Mouse (Mus musculus) left cerebral cortex, adult 2 months (tissue): Measurements from ENCODE around the gene Arhgap35. TPM values are rescaled to one million over a fixed set of nuclear protein-coding genes. Genes with fewer than 3 reads are reported as not detected.
A peak's percentile ranks its signal among the peaks of the same experiment; 100 is the strongest.
"Not testable (repeated sequence)": the region's sequence is repeated elsewhere in the genome, so short reads cannot be mapped to it uniquely, and the experiment has no call there.

Experiments
- DNase-seq, 2 experiments: peaks; one replicate each; pipeline ENCODE4 v3.0.0; 2021 to 2022; ENCODE audit warnings: low spot score in 2 of 2, mixed read lengths in 1 of 2; ENCODE audit errors: extremely low spot score in 1 of 2
- H3K27ac ChIP-seq: fragments of 200-600 bp; 2 replicates; pipeline ENCODE4 v1.8.1; 2022
- H3K4me3 ChIP-seq: fragments of 200-600 bp; 2 replicates; pipeline ENCODE4 v1.8.1; 2022
- CTCF ChIP-seq: fragments of 200-600 bp; IDR thresholded peaks from 2 replicates; pipeline ENCODE4 v1.8.1; 2022; ENCODE audit warnings: antibody characterized with exemption, mild to moderate bottlenecking, moderate library complexity
- intact Hi-C: fragments of 180-260 bp; cut with DNase I; formaldehyde crosslinking; loops from one replicate; pipeline ENCODE4 v1.15.1; 2025
- total RNA-seq, 2 experiments: library from RNA; stranded (reverse); gene quantifications; 2 replicates each; pipeline ENCODE4 v1.2.3; 2021

Arhgap35 gene
- total RNA-seq, 2 experiments from 2014 or later: 138 to 140 TPM

DNA sequence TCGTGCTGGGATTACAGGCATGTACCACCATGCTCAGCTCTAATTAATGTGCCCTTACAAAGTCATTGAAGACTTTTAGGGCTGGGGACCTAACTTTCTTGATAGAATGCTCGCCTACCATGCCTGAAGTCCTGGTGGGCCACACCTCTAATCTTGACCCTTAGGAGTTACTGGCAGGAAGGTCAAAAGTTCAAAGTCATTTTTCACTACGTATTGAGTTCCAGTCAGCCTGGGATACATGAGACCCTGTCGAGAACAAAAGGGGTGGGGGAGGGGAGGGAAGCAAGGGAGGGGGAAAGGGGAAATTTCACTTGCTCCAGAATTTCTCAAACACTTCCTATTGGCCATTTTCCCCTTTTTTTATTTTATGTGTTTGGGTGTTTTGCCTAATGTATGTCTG, 8.3 kb upstream of the Arhgap35 start:
- H3K4me3 ChIP-seq: no peak overlapping the region
- no peak overlapping the region for H3K27ac ChIP-seq
- no peak for TF ChIP-seq CTCF
- intact Hi-C loops: no loop called here
- no peak for DNase-seq

DNA sequence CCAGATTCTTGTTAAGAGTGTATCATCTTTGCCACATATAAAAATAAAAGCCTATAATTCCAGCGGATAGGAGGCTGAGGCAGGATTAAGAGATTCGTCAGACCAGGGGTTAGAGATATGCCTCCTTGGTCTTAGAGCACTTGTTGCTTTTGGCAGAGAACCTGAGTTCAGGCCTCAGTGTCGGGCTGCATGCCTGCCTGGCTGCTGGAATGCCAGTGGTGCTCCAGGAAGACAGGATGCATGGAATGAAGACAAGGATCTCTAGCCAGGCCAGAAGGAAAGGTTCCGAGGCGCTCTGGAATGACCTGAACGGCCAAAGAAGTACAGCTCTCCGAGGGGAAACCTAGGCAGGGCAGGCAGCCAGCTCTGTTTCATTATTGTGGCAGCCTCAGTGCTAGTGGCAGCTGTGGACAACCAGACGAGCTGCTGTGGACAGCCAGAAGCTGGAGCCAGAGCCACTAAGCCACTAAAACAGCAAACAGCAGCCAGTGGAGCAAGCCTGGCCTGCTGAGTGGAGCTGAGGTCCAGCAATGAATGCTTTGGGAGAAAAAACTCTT, 6.4 kb upstream of the Arhgap35 start:
- intact Hi-C loops: no loop called here
- no peak for DNase-seq
- H3K4me3 ChIP-seq: no peak overlapping the region
- no peak for TF ChIP-seq CTCF
- no peak overlapping the region for H3K27ac ChIP-seq

DNA sequence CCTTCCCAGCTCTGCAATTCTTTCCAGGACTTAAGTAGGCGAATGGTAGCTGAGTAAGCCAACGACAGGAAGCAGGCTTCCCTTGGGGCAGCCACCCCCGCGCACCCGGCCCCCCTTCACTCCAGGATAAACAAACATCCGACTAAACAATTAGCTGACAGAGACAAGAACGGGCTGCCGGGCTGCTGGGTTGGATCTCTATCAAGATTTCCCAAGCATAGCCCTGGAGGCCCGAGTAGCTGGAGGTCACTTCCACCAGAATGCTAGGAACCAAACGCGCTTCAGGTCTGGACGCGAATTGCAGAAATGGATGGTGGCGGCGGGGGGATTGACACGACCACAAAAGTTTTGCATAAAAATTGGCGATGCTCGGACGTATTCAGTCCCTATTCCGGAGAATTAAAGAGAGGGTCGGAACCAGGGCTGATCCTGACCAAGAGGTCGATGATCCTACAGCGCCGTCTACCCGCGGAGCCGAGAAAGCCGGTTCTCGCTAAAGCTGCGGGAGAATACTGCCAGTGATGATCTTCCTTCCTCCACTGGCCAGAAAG, 3.9 kb upstream of the Arhgap35 start:
- intact Hi-C loops: loop anchor here (2.0 to 5.0 kb wide), 2 partner anchors 154 to 321 kb away; no protein-coding TSS in a partner anchor
- H3K4me3 ChIP-seq: peak overlapping the region; percentile 36
- TF ChIP-seq CTCF: peak; percentile 67
- peak; percentile 39 to 65 for DNase-seq
- H3K27ac ChIP-seq: no peak overlapping the region

DNA sequence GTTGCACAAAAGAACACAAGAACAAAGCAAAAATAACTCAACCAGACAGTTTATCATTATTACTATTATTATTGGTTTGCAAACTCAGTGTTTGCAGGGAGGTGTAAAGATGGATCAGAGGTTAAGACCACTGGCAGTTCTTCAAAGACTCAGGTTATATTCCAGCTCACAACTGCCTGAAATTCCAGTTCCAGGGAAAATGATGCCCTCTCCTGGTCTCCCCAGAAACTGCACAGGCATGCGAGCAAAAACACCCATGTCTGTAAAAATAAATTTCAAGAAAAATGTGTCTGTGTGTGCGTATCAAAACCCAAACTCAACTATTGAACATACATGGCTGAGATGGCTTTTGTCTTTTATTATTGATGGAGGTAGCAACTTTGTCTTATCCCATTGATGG, 2.3 kb upstream of the Arhgap35 start:
- DNase-seq: peak; percentile 54 to 74
- intact Hi-C loops: loop anchor here (1.0 to 5.0 kb wide), 3 partner anchors 110 to 320 kb away; no protein-coding TSS in a partner anchor
- peak; percentile 96 for TF ChIP-seq CTCF

DNA sequence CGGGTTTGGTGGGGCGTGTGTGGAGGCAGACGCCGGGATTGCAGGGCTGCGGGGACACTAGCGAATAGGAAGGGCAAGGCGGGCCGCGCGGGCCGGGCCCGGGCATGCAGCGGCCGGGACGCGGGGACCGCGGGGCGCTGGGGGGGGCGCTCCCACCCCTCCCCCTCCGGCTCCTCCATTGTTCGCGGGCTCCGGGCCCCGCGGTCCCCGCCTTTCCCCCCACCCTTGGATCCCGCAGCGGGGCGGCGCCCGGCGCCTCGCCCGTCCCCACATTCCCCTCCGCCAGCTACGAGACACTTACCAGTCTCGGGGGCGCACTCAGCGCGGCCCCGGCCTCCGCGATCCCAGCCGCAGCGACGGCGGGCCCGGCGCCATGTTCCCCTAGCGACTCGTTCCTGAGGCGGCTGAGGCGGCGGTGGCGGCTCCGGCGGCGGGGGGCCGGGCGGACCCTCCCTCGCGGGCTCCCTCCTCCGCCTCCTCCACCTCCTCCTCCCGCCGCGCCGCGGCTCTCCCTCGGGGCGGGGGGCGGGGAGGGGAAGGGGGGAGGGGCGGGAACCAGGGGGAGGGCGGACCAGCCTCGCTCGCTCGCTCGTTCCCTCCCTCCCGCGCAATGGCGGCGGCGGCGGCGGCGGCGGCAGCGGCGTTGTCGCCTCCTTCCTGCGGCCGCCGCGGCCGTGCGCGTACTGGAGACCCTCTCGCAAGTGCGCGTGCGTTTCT, 464 bp downstream of the Arhgap35 start:
- intact Hi-C loops: loop anchor here (5.0 kb wide), 1 partner anchor 57 kb away; no protein-coding TSS in a partner anchor
- peak overlapping the region; percentile 85 for H3K4me3 ChIP-seq
- TF ChIP-seq CTCF: no peak
- H3K27ac ChIP-seq: peak overlapping the region; percentile 100
- peak in 1 of 2 experiments; percentile 74 for DNase-seq

More for the DNA sequence above, 2.3 kb upstream of the Arhgap35 start:
- Histone ChIP-seq H3K27ac (no peak overlapping the region), H3K4me3 (no peak overlapping the region)

DNA sequence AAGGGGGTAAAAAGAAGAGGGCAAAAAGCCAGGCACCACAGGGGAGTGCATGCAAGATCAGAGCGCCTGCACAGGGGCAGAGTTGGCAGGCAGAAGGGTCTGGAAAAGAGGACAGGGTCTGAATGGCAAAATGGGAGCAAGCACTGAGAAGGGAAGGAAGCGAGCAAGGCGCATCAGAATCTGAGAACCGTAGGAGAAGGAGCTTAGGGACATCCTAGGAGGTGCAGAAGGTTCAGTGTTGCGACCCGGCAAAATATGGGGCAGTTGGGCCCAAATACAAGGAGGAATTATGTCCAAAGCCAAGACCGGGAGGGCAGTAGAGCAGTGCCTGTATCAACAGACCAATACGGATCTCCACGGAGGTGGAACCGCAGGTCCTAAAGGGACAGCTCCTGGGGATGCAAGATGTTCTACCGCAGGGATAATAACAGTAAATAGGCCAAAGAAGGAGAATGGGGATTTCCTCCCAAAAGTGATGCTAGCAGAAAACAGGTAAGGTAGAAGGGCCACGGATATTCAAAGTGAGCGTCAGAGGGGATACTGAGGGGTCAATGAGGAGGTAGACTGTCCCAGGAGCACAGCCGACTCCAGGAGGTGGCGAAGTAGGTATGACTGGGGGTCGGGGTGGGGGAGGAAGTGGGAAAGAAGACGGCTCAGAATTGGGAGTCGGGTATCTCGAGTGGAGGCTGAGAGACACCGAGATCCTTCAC, 1.2 kb downstream of the Arhgap35 start:
- TF ChIP-seq CTCF: no peak
- Histone ChIP-seq H3K27ac (peak overlapping the region; percentile 100), H3K4me3 (peak overlapping the region; percentile 85)
- intact Hi-C loops: loop anchor here (2.0 to 5.0 kb wide), 2 partner anchors 56 to 211 kb away; no protein-coding TSS in a partner anchor
- peak; percentile 22 to 26 for DNase-seq

GRCm38 (mm10) chr7:16610345-16610744, 4.4 kb downstream of the Arhgap35 start:
- no peak for TF ChIP-seq CTCF
- intact Hi-C loops: loop anchor here (5.0 kb wide), 1 partner anchor 53 kb away; no protein-coding TSS in a partner anchor
- Histone ChIP-seq H3K4me3 (no peak overlapping the region), H3K27ac (no peak overlapping the region)
- no peak for DNase-seq

GRCm38 (mm10) chr7:16608961-16609360, 5.8 kb downstream of the Arhgap35 start:
- intact Hi-C loops: no loop called here
- no peak for TF ChIP-seq CTCF
- Histone ChIP-seq H3K27ac (no peak overlapping the region), H3K4me3 (no peak overlapping the region)
- DNase-seq: no peak

DNA sequence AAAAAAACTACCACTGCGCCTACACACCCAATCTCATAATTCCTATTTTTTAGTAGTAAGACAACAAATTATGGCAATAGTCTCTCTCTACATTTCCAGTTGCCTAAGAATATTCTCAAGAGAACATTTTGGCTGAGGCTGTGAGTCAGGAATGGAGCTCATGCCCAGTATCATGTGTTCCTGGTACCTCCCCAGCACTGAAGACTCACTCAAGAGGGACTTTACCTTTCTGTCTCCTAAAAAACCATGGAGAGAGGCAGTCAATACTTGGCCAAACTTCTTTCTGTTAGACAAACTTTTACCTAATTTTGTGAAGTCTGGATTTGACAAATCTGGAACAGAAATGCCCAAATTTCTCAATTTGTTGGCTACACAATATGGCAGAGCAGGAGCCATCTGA, 6.7 kb downstream of the Arhgap35 start:
- intact Hi-C loops: no loop called here
- H3K27ac ChIP-seq: no peak overlapping the region
- DNase-seq: no peak
- H3K4me3 ChIP-seq: no peak overlapping the region
- TF ChIP-seq CTCF: no peak

- H3K27ac ChIP-seq, H3K4me3 ChIP-seq, DNase-seq, intact Hi-C loops: not testable (repeated sequence)
These were observed 8.0 kb downstream of the Arhgap35 start for GRCm38 (mm10) chr7:16606808-16607207.

DNA sequence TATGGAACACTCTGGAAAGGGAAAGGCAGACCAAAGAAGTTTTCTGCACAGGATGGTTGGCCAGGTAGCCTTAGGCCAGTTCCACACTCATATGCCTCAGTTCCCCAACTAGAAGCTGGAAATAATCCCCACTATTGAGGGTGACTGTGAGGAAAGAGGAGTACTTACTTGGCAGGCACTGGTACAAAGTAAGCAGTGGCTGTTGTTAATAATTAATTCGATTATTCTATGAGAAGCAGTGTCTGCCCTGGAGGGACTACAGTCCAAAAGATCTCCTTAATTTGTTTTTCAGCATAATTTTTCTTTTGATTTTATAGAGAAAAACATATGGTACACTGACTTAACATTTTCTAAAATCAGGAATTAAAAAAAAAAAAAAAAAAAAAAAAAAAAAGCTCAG, 10.7 kb downstream of the Arhgap35 start:
- no peak overlapping the region for H3K4me3 ChIP-seq
- TF ChIP-seq CTCF: no peak
- no peak overlapping the region for H3K27ac ChIP-seq
- no peak for DNase-seq
- intact Hi-C loops: no loop called here

GRCm38 (mm10) chr7:16601683-16602102, 13.1 kb downstream of the Arhgap35 start:
- intact Hi-C loops: no loop called here
- H3K4me3 ChIP-seq: no peak overlapping the region
- TF ChIP-seq CTCF: no peak
- no peak for DNase-seq
- H3K27ac ChIP-seq: no peak overlapping the region
